Mouse (Mus musculus) gastrocnemius, adult 2 months (tissue): ENCODE measurements around the gene Atxn1. TPM values are rescaled to one million over a fixed set of nuclear protein-coding genes. Genes with fewer than 3 reads are reported as not detected.

Experiments
- DNase-seq: peaks from one replicate; pipeline ENCODE4 v3.0.0; 2022
- H3K27ac ChIP-seq: fragments of 200-600 bp; 2 replicates; pipeline ENCODE4 v1.8.1; 2022; ENCODE audit warnings: mild to moderate bottlenecking
- H3K4me3 ChIP-seq: fragments of 200-600 bp; 2 replicates; pipeline ENCODE4 v1.8.1; 2022; ENCODE audit warnings: mild to moderate bottlenecking, moderate library complexity
- CTCF ChIP-seq: fragments of 200-600 bp; IDR thresholded peaks from 2 replicates; pipeline ENCODE4 v1.8.1; 2022; ENCODE audit warnings: antibody characterized with exemption, mild to moderate bottlenecking, moderate library complexity
- intact Hi-C: fragments of 180-260 bp; cut with DNase I; formaldehyde crosslinking; loops from one replicate; pipeline ENCODE4 v1.15.1; 2025
- total RNA-seq, 2 experiments: library from RNA; stranded (reverse); gene quantifications; 2 replicates each; pipeline ENCODE4 v1.2.3; 2021

Atxn1 gene
- total RNA-seq, 2 experiments from 2014 or later = 40.4 to 56.3 TPM

DNA sequence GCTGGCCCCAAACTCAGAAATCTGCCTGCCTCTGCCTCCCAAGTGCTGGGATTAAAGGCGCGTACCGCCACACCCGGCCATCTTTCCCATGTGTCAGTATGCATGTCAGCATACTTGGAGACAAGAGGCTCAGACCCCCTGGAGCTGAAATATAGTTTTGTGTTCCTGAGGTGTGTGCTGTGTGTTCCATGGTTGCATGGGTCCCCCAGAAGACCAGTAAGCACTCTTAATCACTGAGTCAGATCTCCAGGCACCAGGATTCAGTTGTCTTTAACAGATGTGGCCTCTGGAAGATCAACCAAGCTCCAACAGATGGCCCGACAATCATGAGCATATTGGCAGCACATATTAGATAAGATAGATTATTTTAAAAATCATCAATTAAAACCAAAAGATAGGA lies 62.4 kb downstream of the Atxn1 start:
- intact Hi-C loops = no loop called here
- no peak overlapping the region for H3K27ac ChIP-seq
- no peak for TF ChIP-seq CTCF
- no peak for DNase-seq
- H3K4me3 ChIP-seq = no peak overlapping the region

DNA sequence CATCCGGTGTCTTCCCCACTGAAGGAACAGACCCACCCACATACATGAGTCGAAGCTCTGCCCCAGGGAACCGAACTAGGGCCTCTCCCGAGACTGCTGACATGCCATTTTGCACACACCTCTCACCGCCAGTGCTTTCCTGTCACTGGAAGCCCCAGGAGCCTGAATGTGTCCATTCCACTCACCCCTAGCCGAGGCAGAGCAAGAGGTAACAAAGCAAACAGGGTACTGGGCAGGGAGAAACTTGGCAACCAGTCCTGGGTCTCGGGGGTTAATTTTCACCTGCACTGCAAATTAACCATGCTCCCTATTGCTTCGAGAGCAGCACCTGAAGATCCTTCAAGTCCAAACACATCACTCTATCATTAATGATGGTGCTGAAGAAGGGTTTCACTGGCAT lies 64.0 kb downstream of the Atxn1 start:
- DNase-seq = no peak
- no peak for TF ChIP-seq CTCF
- intact Hi-C loops = no loop called here
- Histone ChIP-seq H3K27ac (no peak overlapping the region), H3K4me3 (no peak overlapping the region)

DNA sequence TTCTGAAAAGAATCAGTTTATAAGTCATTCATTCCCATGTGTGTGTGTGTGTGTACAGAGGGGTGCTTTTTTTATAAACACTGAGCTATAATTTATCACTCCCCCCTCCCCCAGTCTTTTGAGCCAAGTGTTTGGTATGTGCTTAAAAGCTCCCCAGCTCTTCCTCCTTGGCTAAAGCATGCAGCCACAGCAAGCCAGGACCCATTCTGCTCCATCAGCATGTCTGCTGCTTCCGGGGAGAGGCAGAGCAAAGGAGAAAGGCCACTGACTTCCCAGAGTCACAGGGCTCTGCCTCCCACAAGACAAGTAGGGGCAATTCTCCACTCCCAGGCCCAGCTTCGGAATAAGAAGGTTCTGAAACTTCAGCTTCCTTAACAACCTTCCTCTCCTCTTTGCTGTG lies 67.2 kb downstream of the Atxn1 start:
- no peak overlapping the region for H3K4me3 ChIP-seq
- intact Hi-C loops = no loop called here
- DNase-seq = peak; percentile 30
- H3K27ac ChIP-seq = 0 out of 2 replicates have a peak overlapping the region, but pooled peaks have one; percentile 24
- no peak for TF ChIP-seq CTCF

DNA sequence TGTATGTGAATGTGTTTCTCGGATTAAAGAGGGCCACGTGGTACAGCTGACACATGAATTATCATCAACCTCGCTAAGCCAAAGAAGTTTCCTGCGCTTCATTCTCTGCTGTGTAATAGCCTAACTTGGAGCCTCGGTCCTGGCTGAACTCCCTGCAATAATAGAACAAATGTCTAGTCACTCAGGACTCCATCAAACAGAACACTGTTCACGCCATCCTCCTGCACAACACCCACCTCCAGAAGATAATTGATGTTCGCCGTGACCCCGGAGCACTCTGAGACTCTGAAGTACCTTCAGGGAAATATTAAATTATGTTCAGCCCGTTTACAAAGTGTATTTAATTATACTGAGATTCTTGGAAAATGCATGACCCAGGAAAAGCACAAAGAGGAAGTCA lies 70.0 kb downstream of the Atxn1 start:
- no peak overlapping the region for H3K4me3 ChIP-seq
- H3K27ac ChIP-seq = no peak overlapping the region
- TF ChIP-seq CTCF = no peak
- no peak for DNase-seq
- intact Hi-C loops = no loop called here

DNA sequence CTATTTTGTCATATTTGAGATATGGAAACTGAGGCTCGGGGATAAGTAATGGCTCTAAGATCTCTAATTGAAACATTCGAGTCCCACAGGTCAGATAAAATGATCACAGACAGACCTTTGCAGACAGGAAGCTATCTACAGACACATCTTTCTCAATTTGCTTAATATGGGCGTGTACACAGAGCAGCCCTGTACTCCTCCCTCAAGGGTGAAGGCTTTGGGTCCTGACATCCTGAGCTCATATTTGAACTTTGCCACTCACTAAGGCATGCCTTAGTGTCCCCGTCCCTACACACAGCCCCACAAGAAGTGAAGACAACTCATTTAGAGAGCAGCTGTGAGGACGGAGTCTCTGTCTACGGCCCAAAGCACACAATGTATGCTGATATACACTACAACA lies 70.6 kb downstream of the Atxn1 start:
- no peak for DNase-seq
- H3K4me3 ChIP-seq = no peak overlapping the region
- no peak for TF ChIP-seq CTCF
- H3K27ac ChIP-seq = no peak overlapping the region
- intact Hi-C loops = no loop called here

DNA sequence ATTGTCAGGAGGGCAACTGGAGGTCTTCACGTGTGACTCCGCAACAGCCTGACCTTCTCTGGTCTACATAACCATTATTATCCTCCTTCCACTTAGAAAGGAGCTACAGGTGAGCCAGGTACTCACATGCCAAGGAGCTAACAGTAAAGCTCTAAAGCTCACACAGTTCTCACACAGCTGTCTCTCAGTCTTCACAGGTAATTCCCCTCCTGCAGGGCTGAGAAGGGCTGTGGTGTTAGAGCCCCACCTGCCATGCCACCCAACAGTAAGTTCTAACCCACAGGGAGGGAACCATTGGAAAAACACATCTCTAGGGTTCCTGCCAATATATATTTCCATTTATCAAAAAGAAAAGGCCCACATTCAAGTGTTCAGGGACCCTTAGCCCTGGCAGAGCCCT lies 73.7 kb downstream of the Atxn1 start:
- intact Hi-C loops = no loop called here
- Histone ChIP-seq H3K27ac (no peak overlapping the region), H3K4me3 (no peak overlapping the region)
- no peak for DNase-seq
- TF ChIP-seq CTCF = no peak

DNA sequence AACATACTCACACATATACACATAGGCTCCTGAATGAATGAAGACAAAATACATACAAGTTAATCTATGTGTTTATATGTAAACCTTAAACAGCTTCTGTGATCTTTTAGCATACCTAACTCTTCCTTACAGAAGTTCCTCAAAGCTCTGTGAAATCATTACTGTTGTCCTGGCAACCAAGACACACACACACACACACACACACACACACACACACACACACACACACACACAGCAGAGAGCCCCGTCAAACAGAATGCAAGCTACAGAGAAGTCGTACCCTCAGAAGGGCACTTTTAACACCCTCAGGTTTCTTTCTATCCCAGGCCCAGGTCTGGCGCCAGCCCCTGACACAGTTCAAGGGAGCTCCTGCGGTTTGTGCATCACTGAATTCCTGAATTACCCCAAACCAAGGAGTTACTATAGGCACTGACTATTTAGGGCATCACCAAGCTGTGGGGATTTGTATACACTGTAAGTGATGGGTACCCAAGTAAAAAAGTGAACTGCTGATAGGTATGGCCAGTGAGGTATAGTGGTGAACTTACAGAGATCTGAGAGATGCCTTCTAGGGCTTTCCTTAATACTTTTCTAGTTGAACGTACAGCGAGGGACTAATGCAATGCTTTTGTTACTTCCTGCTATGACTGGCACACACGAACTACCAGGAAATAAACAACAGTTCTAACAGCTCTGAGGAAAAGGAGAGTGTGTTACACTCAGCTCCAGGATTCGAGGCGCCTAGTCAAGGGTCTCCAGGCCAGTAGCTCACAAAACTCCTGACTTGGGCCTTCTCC lies 75.7 kb downstream of the Atxn1 start:
- Histone ChIP-seq H3K27ac (peak overlapping the region; percentile 2; the same call in 1 of the 2 replicates), H3K4me3 (no peak overlapping the region)
- no peak for TF ChIP-seq CTCF
- intact Hi-C loops = no loop called here
- no peak for DNase-seq

DNA sequence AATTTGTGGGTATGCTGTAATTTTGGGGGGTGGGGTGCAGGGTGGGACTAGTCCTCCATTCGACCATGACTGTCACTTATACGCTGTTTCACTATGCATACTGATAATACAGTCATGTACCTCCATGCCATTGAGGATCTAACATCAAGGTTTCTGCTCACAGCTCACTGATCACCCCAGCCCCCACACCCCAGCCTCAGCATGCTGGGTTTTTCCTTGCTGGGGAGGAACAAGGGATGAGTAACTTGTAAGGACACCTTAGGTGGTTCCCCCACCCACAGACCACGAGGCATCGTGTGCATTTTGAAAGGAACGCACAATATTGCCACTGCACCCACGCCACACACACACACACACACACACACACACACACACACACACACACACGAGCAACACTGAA lies 79.9 kb downstream of the Atxn1 start:
- intact Hi-C loops = no loop called here
- Histone ChIP-seq H3K27ac (no peak overlapping the region), H3K4me3 (no peak overlapping the region)
- TF ChIP-seq CTCF = no peak
- no peak for DNase-seq

DNA sequence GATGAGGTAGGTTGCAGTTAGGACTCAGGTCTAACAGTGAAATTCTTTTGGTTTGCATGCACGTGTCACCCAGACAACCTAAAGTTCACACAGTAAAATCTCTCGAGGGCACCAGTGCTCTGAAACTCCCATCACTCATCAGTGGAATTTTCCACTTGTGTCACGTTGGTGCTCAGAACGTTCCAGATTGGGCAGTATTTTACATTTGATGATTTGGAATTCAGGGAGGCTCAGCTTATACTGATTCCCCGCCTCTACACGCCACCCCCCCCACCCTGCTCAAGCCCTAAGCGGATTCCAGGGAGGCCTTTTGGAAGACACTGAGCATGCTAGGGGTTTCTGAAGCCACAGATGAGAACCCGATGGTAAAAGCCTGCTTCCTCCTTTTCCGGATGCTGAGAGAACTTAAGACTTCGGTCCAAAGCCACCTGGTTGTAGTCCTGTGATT lies 81.0 kb downstream of the Atxn1 start:
- Histone ChIP-seq H3K27ac (no peak overlapping the region), H3K4me3 (no peak overlapping the region)
- DNase-seq = no peak
- intact Hi-C loops = no loop called here
- TF ChIP-seq CTCF = no peak

DNA sequence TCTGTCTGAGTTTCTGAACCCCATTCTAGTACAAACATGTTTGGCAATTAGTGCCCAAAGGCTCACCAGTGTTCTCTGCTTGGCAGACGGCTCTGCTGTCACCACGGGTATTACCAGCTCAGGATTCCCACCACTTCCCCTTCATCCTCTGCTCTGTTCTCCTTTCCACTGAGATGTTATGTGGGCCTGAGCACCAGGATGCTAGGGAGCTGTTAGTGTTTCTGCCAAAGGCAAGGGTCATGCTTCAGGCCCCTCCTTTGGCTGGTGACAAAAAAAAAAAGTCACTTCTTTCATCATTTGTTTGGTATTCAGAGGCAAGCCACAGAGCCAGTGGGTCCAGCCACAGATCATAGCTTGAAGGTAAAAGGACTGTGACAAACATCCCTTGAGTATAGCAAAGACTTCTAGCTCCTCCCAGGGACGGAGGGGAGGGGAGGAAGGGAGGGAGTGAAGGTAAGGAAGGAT lies 81.8 kb downstream of the Atxn1 start:
- TF ChIP-seq CTCF = no peak
- H3K4me3 ChIP-seq = no peak overlapping the region
- H3K27ac ChIP-seq = no peak overlapping the region
- no peak for DNase-seq
- intact Hi-C loops = no loop called here

DNA sequence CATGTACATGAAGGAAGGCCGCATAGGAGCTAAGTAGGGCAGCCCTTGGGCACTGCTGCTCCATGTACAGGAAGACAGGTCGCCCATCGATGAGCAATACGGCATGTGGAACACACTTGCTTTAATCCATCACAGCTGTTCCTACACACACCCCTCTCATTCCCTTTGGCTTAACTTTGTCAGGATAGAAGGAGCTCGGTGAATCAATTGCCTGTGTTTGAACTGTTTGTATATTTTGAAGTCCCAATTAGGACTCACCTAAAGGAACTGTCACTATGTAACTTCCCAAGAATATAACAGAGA lies 84.3 kb downstream of the Atxn1 start:
- H3K27ac ChIP-seq = no peak overlapping the region
- no peak for DNase-seq
- H3K4me3 ChIP-seq = no peak overlapping the region
- no peak for TF ChIP-seq CTCF
- intact Hi-C loops = no loop called here

DNA sequence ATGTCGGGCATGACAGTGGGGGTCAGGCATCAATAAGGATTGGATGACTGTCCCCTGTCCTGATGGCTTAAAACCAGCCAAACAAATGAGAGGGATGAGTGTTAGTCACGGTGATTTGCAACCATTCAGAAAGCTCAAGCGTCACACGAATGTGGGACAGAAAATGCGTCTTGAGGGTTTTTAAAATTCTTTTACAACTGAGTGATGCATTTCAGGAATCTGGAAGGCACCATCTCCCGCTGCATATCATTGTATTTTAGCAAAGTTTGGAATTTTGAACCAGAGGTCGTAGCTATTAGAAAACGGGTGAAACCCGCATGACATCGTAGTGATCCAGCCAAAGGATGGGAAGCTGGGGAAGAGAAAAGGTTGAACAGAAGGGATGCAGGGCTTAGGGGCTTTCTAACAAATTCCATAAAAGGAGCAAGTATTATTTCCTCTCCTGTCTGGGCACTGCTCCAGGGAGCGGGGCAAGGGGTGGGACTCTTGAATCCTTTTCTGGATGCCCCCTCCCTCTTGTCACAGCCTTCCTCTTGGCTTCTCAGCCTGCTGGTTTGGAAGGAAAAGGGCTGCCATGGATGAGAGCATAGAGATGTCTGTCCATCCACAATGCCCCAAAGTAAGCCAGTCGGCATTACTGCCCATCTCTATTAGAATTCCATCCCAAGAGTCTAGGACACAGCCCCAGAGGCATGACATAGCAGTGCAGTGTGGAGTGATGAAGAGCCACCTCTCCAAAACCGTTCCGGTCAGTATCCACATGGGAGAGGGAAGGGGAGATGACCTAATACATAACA lies 84.9 kb downstream of the Atxn1 start:
- H3K27ac ChIP-seq = no peak overlapping the region
- TF ChIP-seq CTCF = no peak
- DNase-seq = no peak
- intact Hi-C loops = no loop called here
- H3K4me3 ChIP-seq = no peak overlapping the region

DNA sequence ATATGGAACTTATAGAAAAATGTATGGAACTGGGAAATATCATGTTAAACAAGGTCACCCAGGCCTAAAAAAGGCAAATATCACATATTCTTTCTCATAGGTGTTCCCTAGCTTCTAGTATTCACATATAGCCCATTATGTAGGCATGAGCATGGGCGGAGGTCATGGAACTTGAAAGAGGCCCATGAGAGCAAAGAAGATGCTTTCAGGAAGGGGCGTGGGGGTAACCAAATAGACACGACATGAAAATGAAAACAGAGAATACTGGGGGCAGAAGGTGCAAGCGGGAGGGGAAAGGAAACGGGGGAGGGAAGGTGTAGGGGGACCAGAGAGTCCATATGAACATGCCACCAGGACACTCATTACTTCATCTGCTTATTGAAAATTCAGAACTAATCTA lies 87.9 kb downstream of the Atxn1 start:
- TF ChIP-seq CTCF = no peak
- Histone ChIP-seq H3K27ac (no peak overlapping the region), H3K4me3 (no peak overlapping the region)
- intact Hi-C loops = no loop called here
- DNase-seq = no peak
